Mouse (Mus musculus): ENCODE data around the gene Dusp3. TPM values are rescaled to one million over a fixed set of nuclear protein-coding genes. Genes with fewer than 3 reads are reported as not detected.

Gene Dusp3
- 26.2 and 29.9 TPM in 2 replicates for polyA plus RNA-seq (2015; fragmentation: Nextera tagmentation; extraction: Ambion mirVana)

- H3K27ac ChIP-seq (replicated peaks), result no peak within 1 kb of the TSS
- no peak within 1 kb of the TSS for H3K9ac ChIP-seq
- WGBS, result 88% methylated on average over 3 of the region's 3 CpGs
- peaks cover 28% of the 10 kb centered on the region for H3K4me1 ChIP-seq
- ATAC-seq (ENCODE audit: insufficient number of reproducible peaks, low FRiP score, low TSS enrichment, low read depth), result no peak
- no peak within 1 kb of the TSS for H3K4me3 ChIP-seq (replicated peaks)
- no peaks in the 10 kb centered on the region for H3K9me3 ChIP-seq (replicated peaks)
- peak within 1 kb of the TSS; percentile 19 for H3K4me2 ChIP-seq (replicated peaks)
- H3K27me3 ChIP-seq, result peaks cover 5% of the 10 kb centered on the region; the same call in 1 of the 2 replicates
- no peaks in the 10 kb centered on the region for H3K36me3 ChIP-seq
Measured at GRCm38 (mm10) chr11:101986913-101987312, at the start of gene Dusp3. Gene Dusp3 (minus strand): TSS chr11:101987013.

- 0 out of 2 replicates have a peak, but pooled peaks cover 3% of the 10 kb centered on the region for H3K4me1 ChIP-seq
- no peak overlapping the region for H3K27ac ChIP-seq (replicated peaks)
- no peak overlapping the region for H3K4me2 ChIP-seq (replicated peaks)
- no peaks in the 10 kb centered on the region for H3K27me3 ChIP-seq
- H3K9me3 ChIP-seq (replicated peaks), result no peaks in the 10 kb centered on the region
- H3K36me3 ChIP-seq, result no peaks in the 10 kb centered on the region
- no peak for ATAC-seq (ENCODE audit: insufficient number of reproducible peaks, low FRiP score, low TSS enrichment, low read depth)
- no peak overlapping the region for H3K4me3 ChIP-seq (replicated peaks)
- WGBS, result 85% methylated on average over 7 of the region's 7 CpGs
- H3K9ac ChIP-seq, result no peak overlapping the region
Measured at GRCm38 (mm10) chr11:102036336-102036735, 49.5 kb upstream of the Dusp3 start.

GRCm38 (mm10) chr11:102035456-102035960, 48.7 kb upstream of the Dusp3 start:
- Histone ChIP-seq H3K4me3 (replicated peaks) (no peak overlapping the region), H3K27ac (replicated peaks) (no peak overlapping the region), H3K9me3 (replicated peaks) (no peaks in the 10 kb centered on the region), H3K36me3 (no peaks in the 10 kb centered on the region), H3K4me2 (replicated peaks) (no peak overlapping the region), H3K27me3 (no peaks in the 10 kb centered on the region), H3K4me1 (0 out of 2 replicates have a peak, but pooled peaks cover 3% of the 10 kb centered on the region), H3K9ac (no peak overlapping the region)
- no peak for ATAC-seq (ENCODE audit: insufficient number of reproducible peaks, low FRiP score, low TSS enrichment, low read depth)
- 72% methylated on average over 5 of the region's 5 CpGs for WGBS

- H3K4me3 ChIP-seq (replicated peaks), result no peak overlapping the region
- H3K27ac ChIP-seq (replicated peaks), result no peak overlapping the region
- 32% methylated on average over 8 of the region's 8 CpGs for WGBS
- H3K9me3 ChIP-seq (replicated peaks), result no peaks in the 10 kb centered on the region
- 0 out of 2 replicates have a peak, but pooled peaks cover 3% of the 10 kb centered on the region for H3K4me1 ChIP-seq
- H3K27me3 ChIP-seq, result no peaks in the 10 kb centered on the region
- H3K4me2 ChIP-seq (replicated peaks), result no peak overlapping the region
- no peak overlapping the region for H3K9ac ChIP-seq
- ATAC-seq (ENCODE audit: insufficient number of reproducible peaks, low FRiP score, low TSS enrichment, low read depth), result no peak
- H3K36me3 ChIP-seq, result no peaks in the 10 kb centered on the region
Measured at GRCm38 (mm10) chr11:102034887-102035286, 48.1 kb upstream of the Dusp3 start.

- Histone ChIP-seq H3K27ac (replicated peaks) (no peak overlapping the region), H3K9me3 (replicated peaks) (no peaks in the 10 kb centered on the region), H3K36me3 (no peaks in the 10 kb centered on the region), H3K9ac (no peak overlapping the region), H3K4me2 (replicated peaks) (no peak overlapping the region), H3K27me3 (no peaks in the 10 kb centered on the region), H3K4me1 (0 out of 2 replicates have a peak, but pooled peaks cover 3% of the 10 kb centered on the region), H3K4me3 (replicated peaks) (no peak overlapping the region)
- ATAC-seq (ENCODE audit: insufficient number of reproducible peaks, low FRiP score, low TSS enrichment, low read depth), result no peak
- 85% methylated on average over 12 of the region's 12 CpGs for WGBS
Measured at GRCm38 (mm10) chr11:102033055-102033591, 46.3 kb upstream of the Dusp3 start.

GRCm38 (mm10) chr11:102031149-102031548, 44.3 kb upstream of the Dusp3 start:
- no peak for ATAC-seq (ENCODE audit: insufficient number of reproducible peaks, low FRiP score, low TSS enrichment, low read depth)
- no peaks in the 10 kb centered on the region for H3K36me3 ChIP-seq
- 74% methylated on average over 7 of the region's 7 CpGs for WGBS
- H3K9me3 ChIP-seq (replicated peaks), result no peaks in the 10 kb centered on the region
- no peak overlapping the region for H3K9ac ChIP-seq
- no peak overlapping the region for H3K4me3 ChIP-seq (replicated peaks)
- H3K27me3 ChIP-seq, result no peaks in the 10 kb centered on the region
- no peak overlapping the region for H3K27ac ChIP-seq (replicated peaks)
- no peak overlapping the region for H3K4me2 ChIP-seq (replicated peaks)
- peaks cover 13% of the 10 kb centered on the region for H3K4me1 ChIP-seq

- H3K9me3 ChIP-seq (replicated peaks), result no peaks in the 10 kb centered on the region
- no peaks in the 10 kb centered on the region for H3K36me3 ChIP-seq
- no peak overlapping the region for H3K4me3 ChIP-seq (replicated peaks)
- no peak for ATAC-seq (ENCODE audit: insufficient number of reproducible peaks, low FRiP score, low TSS enrichment, low read depth)
- 0 out of 2 replicates have a peak, but pooled peaks cover 3% of the 10 kb centered on the region for H3K27me3 ChIP-seq
- H3K9ac ChIP-seq, result no peak overlapping the region
- no peak overlapping the region for H3K4me2 ChIP-seq (replicated peaks)
- peaks cover 19% of the 10 kb centered on the region for H3K4me1 ChIP-seq
- no peak overlapping the region for H3K27ac ChIP-seq (replicated peaks)
- WGBS, result 29% methylated on average over 7 of the region's 7 CpGs
Measured at GRCm38 (mm10) chr11:102029966-102030365, 43.2 kb upstream of the Dusp3 start.

GRCm38 (mm10) chr11:102029304-102029703, 42.5 kb upstream of the Dusp3 start:
- 83% methylated on average over 4 of the region's 4 CpGs for WGBS
- 0 out of 2 replicates have a peak, but pooled peaks cover 3% of the 10 kb centered on the region for H3K27me3 ChIP-seq
- no peak overlapping the region for H3K9ac ChIP-seq
- no peak for ATAC-seq (ENCODE audit: insufficient number of reproducible peaks, low FRiP score, low TSS enrichment, low read depth)
- no peaks in the 10 kb centered on the region for H3K36me3 ChIP-seq
- no peak overlapping the region for H3K27ac ChIP-seq (replicated peaks)
- no peak overlapping the region for H3K4me3 ChIP-seq (replicated peaks)
- peaks cover 18% of the 10 kb centered on the region for H3K4me1 ChIP-seq
- H3K4me2 ChIP-seq (replicated peaks), result no peak overlapping the region
- H3K9me3 ChIP-seq (replicated peaks), result no peaks in the 10 kb centered on the region

- H3K27me3 ChIP-seq, result 0 out of 2 replicates have a peak, but pooled peaks cover 6% of the 10 kb centered on the region
- WGBS, result 69% methylated on average over 6 of the region's 6 CpGs
- no peaks in the 10 kb centered on the region for H3K9me3 ChIP-seq (replicated peaks)
- no peak for ATAC-seq (ENCODE audit: insufficient number of reproducible peaks, low FRiP score, low TSS enrichment, low read depth)
- peak within 1 kb of the TSS; percentile 2; the same call in 1 of the 2 replicates for H3K27ac ChIP-seq (replicated peaks)
- H3K36me3 ChIP-seq, result no peaks in the 10 kb centered on the region
- peak within 1 kb of the TSS; percentile 95 for H3K4me2 ChIP-seq (replicated peaks)
- H3K9ac ChIP-seq, result no peak within 1 kb of the TSS
- H3K4me3 ChIP-seq (replicated peaks), result peak within 1 kb of the TSS; percentile 68
- H3K4me1 ChIP-seq, result peaks cover 22% of the 10 kb centered on the region
Measured at GRCm38 (mm10) chr11:102028087-102028816, 41.4 kb upstream of the Dusp3 start, which contains the start of gene Mpp3. Gene Mpp3 (minus strand): TSS chr11:102028461.

- no peaks in the 10 kb centered on the region for H3K36me3 ChIP-seq
- no peak overlapping the region for H3K9ac ChIP-seq
- 0 out of 2 replicates have a peak, but pooled peaks cover 8% of the 10 kb centered on the region for H3K27me3 ChIP-seq
- H3K4me2 ChIP-seq (replicated peaks), result peak overlapping the region; percentile 95
- no peaks in the 10 kb centered on the region for H3K9me3 ChIP-seq (replicated peaks)
- ATAC-seq (ENCODE audit: insufficient number of reproducible peaks, low FRiP score, low TSS enrichment, low read depth), result no peak
- H3K4me3 ChIP-seq (replicated peaks), result peak overlapping the region; percentile 68
- 7% methylated on average over 12 of the region's 12 CpGs for WGBS
- peak overlapping the region; percentile 2; the same call in 1 of the 2 replicates for H3K27ac ChIP-seq (replicated peaks)
- peaks cover 22% of the 10 kb centered on the region for H3K4me1 ChIP-seq
Measured at GRCm38 (mm10) chr11:102027361-102028017, 40.7 kb upstream of the Dusp3 start.

All from embryonic facial prominence, embryonic 15.5 days (tissue).